In genomic region chr1:30872836-30873540, GRCm38 (mm10) we compare ENCODE assay signal across 8 mouse cellular contexts. TPM values are rescaled to one million over a fixed set of nuclear protein-coding genes. Genes with fewer than 3 reads are reported as not detected.
A peak's percentile ranks its signal among the peaks of the same experiment; 100 is the strongest.
DNase-seq lines count a peak whose midpoint lies in the region; ATAC-seq and TF ChIP-seq lines count a peak whose summit lies in the region.

No protein-coding gene starts in this region.

- H3K27ac ChIP-seq in lung, postnatal 0 days (ENCODE audit: low read length): peak overlapping the region; percentile 97

- H3K4me2 ChIP-seq in lung, postnatal 0 days (replicated peaks; ENCODE audit: low read depth, low read length): peak overlapping the region; percentile 65

- WGBS in lung, postnatal 0 days: under 1% methylated on average over 55 of the region's 79 CpGs

- no peaks in the 10 kb centered on the region for H3K36me3 ChIP-seq in lung, postnatal 0 days (ENCODE audit: insufficient read depth, low read length)

- no peaks in the 10 kb centered on the region for H3K4me1 ChIP-seq in lung, postnatal 0 days (ENCODE audit: insufficient read depth, low read depth, low read length)

- H3K9ac ChIP-seq in lung, postnatal 0 days (replicated peaks; ENCODE audit: low read depth): peak overlapping the region; percentile 96

- H3K4me3 ChIP-seq in lung, postnatal 0 days (ENCODE audit: low read depth, low read length): peak overlapping the region; percentile 96

- no peaks in the 10 kb centered on the region for H3K27me3 ChIP-seq in lung, postnatal 0 days (replicated peaks; ENCODE audit: insufficient read depth, low read length)

- peak; percentile 77 for ATAC-seq in lung, postnatal 0 days

- DNase-seq in urinary bladder, adult 18-20 months (ENCODE audit: low spot score in 2 of 2): peak; percentile 25 to 58
- DNase-seq in urinary bladder, adult 2 months (ENCODE audit: low spot score): no peak
- DNase-seq in c-Kit-negative CD71-positive TER-119-positive erythroid progenitor cells, embryonic 14.5 days (ENCODE audit: low read depth, low spot score): peak; percentile 43
- DNase-seq in frontal cortex, postnatal 10 days (ENCODE audit: low spot score in 2 of 2): peak; percentile 38 to 60
- peak; percentile 30 to 63 for DNase-seq in layer of hippocampus, adult 18-20 months (ENCODE audit: low spot score in 2 of 2)
- DNase-seq in lung, postnatal 0 days (ENCODE audit: low spot score): peak; percentile 62
- DNase-seq in retina, postnatal 1 day: peak; percentile 60
- DNase-seq in adrenal gland, postnatal 4 days (ENCODE audit: low spot score in 2 of 2): no peak

- TF ChIP-seq EP300 in lung, postnatal 0 days (IDR thresholded peaks at IDR 0.05): no peak

- no peaks in the 10 kb centered on the region for H3K9me3 ChIP-seq in lung, postnatal 0 days (ENCODE audit: low read length)

- no peak for TF ChIP-seq CTCF in lung, postnatal 0 days (IDR thresholded peaks at IDR 0.05)

RNA-seq across cellular contexts. Expression of gene Phf3, which starts 0.7 kb away (rescaled TPM):
- 29.2 and 37.2 TPM in 2 replicates for polyA plus RNA-seq in urinary bladder, adult 2 months (2012; rRNA removed)
- 10 to 100 TPM; 83.9 to 89.6 TPM for total RNA-seq in layer of hippocampus, adult 18-20 months (2021)
- 28.2 and 29.6 TPM in 2 replicates for polyA plus RNA-seq in lung, postnatal 0 days (2015; fragmentation: Nextera tagmentation; extraction: Ambion mirVana)
- total RNA-seq in adrenal gland, postnatal 4 days (2021): 10 to 100 TPM; 96.7 to 99.0 TPM

Comparison
In these comparisons a context has a peak if more than half of its experiments do, and no peak if none do; other contexts are left out.
1. DNase-seq: peak in urinary bladder, adult 18-20 months (2 of 2), c-Kit-negative CD71-positive TER-119-positive erythroid progenitor cells, embryonic 14.5 days (single experiment), frontal cortex, postnatal 10 days (2 of 2), layer of hippocampus, adult 18-20 months (2 of 2), lung, postnatal 0 days (single experiment) and retina, postnatal 1 day (single experiment); none in urinary bladder, adult 2 months (single experiment) and adrenal gland, postnatal 4 days (0 of 2).